Mouse (Mus musculus) left cerebral cortex, adult 8-10 months (tissue): ENCODE measurements around the gene Vamp3. TPM values are rescaled to one million over a fixed set of nuclear protein-coding genes. Genes with fewer than 3 reads are reported as not detected.
A peak's percentile ranks its signal among the peaks of the same experiment; 100 is the strongest.
"Not testable (repeated sequence)": the region's sequence is repeated elsewhere in the genome, so short reads cannot be mapped to it uniquely, and the experiment has no call there.

Experiments
- DNase-seq, 2 experiments: peaks; one replicate each; pipeline ENCODE4 v3.0.0; 2022; ENCODE audit warnings: low spot score in 2 of 2
- total RNA-seq, 4 experiments: library from RNA; stranded (reverse); gene quantifications; 2 replicates each; pipeline ENCODE4 v1.2.4; 2022

Gene Vamp3
- total RNA-seq, 4 experiments from 2014 or later: 31.8 to 33.6 (median 32.6) TPM

- DNase-seq: peak; percentile 26 to 65
Observed at GRCm38 (mm10) chr4:151044944-151045570, 12.7 kb downstream of the Vamp3 start.

- peak; percentile 93 to 97 for DNase-seq
Observed at GRCm38 (mm10) chr4:151044037-151044943, 13.5 kb downstream of the Vamp3 start, which contains the start of gene Per3. TSS of gene Per3 (minus strand) at chr4:151044665.

GRCm38 (mm10) chr4:151043281-151043680 lies 14.5 kb downstream of the Vamp3 start:
- no peak for DNase-seq

GRCm38 (mm10) chr4:151041506-151041905 lies 16.3 kb downstream of the Vamp3 start:
- peak; percentile 25 to 55 for DNase-seq

- DNase-seq: no peak
Observed at GRCm38 (mm10) chr4:151037800-151038199, 20.0 kb downstream of the Vamp3 start.

GRCm38 (mm10) chr4:151036521-151036920 lies 21.2 kb downstream of the Vamp3 start:
- DNase-seq: no peak

GRCm38 (mm10) chr4:151027001-151027400 lies 30.8 kb downstream of the Vamp3 start:
- DNase-seq: no peak

GRCm38 (mm10) chr4:151024152-151024551 lies 33.6 kb downstream of the Vamp3 start:
- no peak for DNase-seq

GRCm38 (mm10) chr4:151017356-151017755 lies 40.4 kb downstream of the Vamp3 start:
- not testable (repeated sequence) for DNase-seq

- DNase-seq: no peak
Observed at GRCm38 (mm10) chr4:151015946-151016345, 41.8 kb downstream of the Vamp3 start.

- DNase-seq: no peak
Observed at GRCm38 (mm10) chr4:151010316-151010715, 47.4 kb downstream of the Vamp3 start.

GRCm38 (mm10) chr4:151006945-151007344 lies 50.8 kb downstream of the Vamp3 start:
- DNase-seq: no peak

GRCm38 (mm10) chr4:151005656-151006318 lies 52.0 kb downstream of the Vamp3 start:
- no peak for DNase-seq

- DNase-seq: no peak
Observed at GRCm38 (mm10) chr4:151001397-151001796, 56.4 kb downstream of the Vamp3 start.

GRCm38 (mm10) chr4:150998626-150999025 lies 59.1 kb downstream of the Vamp3 start:
- no peak for DNase-seq

Other genes with a start within 250 kb of the Vamp3 start
- 10 to 100 TPM; 25.4 to 28.1 (median 26.1) TPM for gene Errfi1, start 204.0 kb downstream of the Vamp3 start, total RNA-seq
- 100 to 1,000 TPM; 202 to 227 (median 214) TPM for gene Park7, start 143.5 kb downstream of the Vamp3 start, total RNA-seq
- gene Tnfrsf9, start 143.4 kb downstream of the Vamp3 start, total RNA-seq: under 1 TPM; 0.37 to 0.55 (median 0.42) TPM
- gene Uts2, start 60.9 kb downstream of the Vamp3 start, total RNA-seq: not detected
- gene Per3, start 13.3 kb downstream of the Vamp3 start, total RNA-seq: 10 to 100 TPM; 32.3 to 36.5 (median 34.3) TPM
- gene Gm13090, start 31.6 kb upstream of the Vamp3 start, total RNA-seq: not detected